Mouse (Mus musculus) heart, adult 2 months (tissue): ENCODE measurements at regions not wholly inside any gene's neighbourhood (a gene's known extent, or its start where the extent isn't known, plus 50 kb on each side); places are given as distances from the start of the nearest gene placed in this dataset.

Experiments used
- DNase-seq, 2 experiments: peaks; one replicate each; pipeline ENCODE4 v3.0.0; 2021
- H3K27ac ChIP-seq: fragments of 200-600 bp; 2 replicates; pipeline ENCODE4 v1.8.1; 2022
- H3K27me3 ChIP-seq: fragments of 200-500 bp; 2 replicates; pipeline ENCODE4 v1.6.1; 2012; ENCODE audit warnings: mild to moderate bottlenecking, low read length, inconsistent platforms, mixed read lengths; ENCODE audit not compliant: control insufficient read depth, insufficient read depth
- H3K36me3 ChIP-seq: fragments of 200-500 bp; 2 replicates; pipeline ENCODE4 v1.6.1; 2012; ENCODE audit warnings: low read length, inconsistent platforms; ENCODE audit not compliant: control insufficient read depth, insufficient read depth
- H3K4me1 ChIP-seq: fragments of 200-500 bp; 2 replicates; pipeline ENCODE4 v1.6.1; 2011; ENCODE audit warnings: low read length; ENCODE audit not compliant: control insufficient read depth, insufficient read depth
- H3K4me3 ChIP-seq: fragments of 200-600 bp; 2 replicates; pipeline ENCODE4 v1.8.1; 2022
- H3K79me2 ChIP-seq: fragments of 200-500 bp; replicated peaks from 2 replicates; pipeline ENCODE4 v1.6.1; 2012; ENCODE audit warnings: mild to moderate bottlenecking, inconsistent platforms, low read length, moderate library complexity, mixed read lengths; ENCODE audit not compliant: control insufficient read depth, insufficient read depth
- H3K9ac ChIP-seq: fragments of 200-500 bp; 2 replicates; pipeline ENCODE4 v1.6.1; 2012; ENCODE audit warnings: low read depth, mild to moderate bottlenecking, control low read depth, inconsistent platforms, low read length, mixed read lengths
- CTCF ChIP-seq: fragments of 200-600 bp; IDR thresholded peaks from 2 replicates; pipeline ENCODE4 v1.8.1; 2022; ENCODE audit warnings: antibody characterized with exemption, mild to moderate bottlenecking, moderate library complexity
- EP300 ChIP-seq: fragments of 200-500 bp; IDR thresholded peaks from 2 replicates; pipeline ENCODE4 v1.6.1; 2011; ENCODE audit warnings: low read depth, low read length, control low read depth; ENCODE audit not compliant: insufficient read depth
- POLR2A ChIP-seq: fragments of 200-500 bp; IDR thresholded peaks from 2 replicates; pipeline ENCODE4 v1.6.1; 2011; ENCODE audit warnings: mild to moderate bottlenecking, low read depth, low read length, control low read depth; ENCODE audit not compliant: insufficient read depth
- WGBS: fragments of 180-500 bp; shearing (Covaris S2); methylation state at CpG from one replicate; pipeline ENCODE4 v1.1.7; 2018; 5-methylcytosine and 5-hydroxymethylcytosine counted together
- intact Hi-C: fragments of 180-260 bp; cut with DNase I; formaldehyde crosslinking; loops from one replicate; pipeline ENCODE4 v1.15.1; 2025

- no peak for DNase-seq
- TF ChIP-seq POLR2A = no peak
- no peak for TF ChIP-seq CTCF
- TF ChIP-seq EP300 = no peak
- intact Hi-C loops = loop anchor here (10.0 kb wide), 1 partner anchor 89 kb away; no protein-coding TSS in a partner anchor
Measured at GRCm38 (mm10) chr13:52116241-52116640, 269.8 kb downstream of the Gadd45g start.

GRCm38 (mm10) chr13:52116756-52117155 lies 270.3 kb downstream of the Gadd45g start:
- TF ChIP-seq POLR2A (no peak), CTCF (no peak), EP300 (no peak)
- H3K27ac ChIP-seq = no peak overlapping the region
- H3K4me1 ChIP-seq = no peaks in the 10 kb centered on the region
- no peaks in the 10 kb centered on the region for H3K27me3 ChIP-seq
- WGBS = 70% methylated on average over 4 of the region's 4 CpGs
- no peak overlapping the region for H3K4me3 ChIP-seq
- intact Hi-C loops = loop anchor here (10.0 kb wide), 1 partner anchor 88 kb away; no protein-coding TSS in a partner anchor
- no peak overlapping the region for H3K9ac ChIP-seq
- no peaks in the 10 kb centered on the region for H3K79me2 ChIP-seq
- peak; percentile 30 to 40 for DNase-seq
- H3K36me3 ChIP-seq = no peaks in the 10 kb centered on the region

More at GRCm38 (mm10) chr13:52116241-52116640, 269.8 kb downstream of the Gadd45g start:
- no peak overlapping the region for H3K4me3 ChIP-seq
- H3K4me1 ChIP-seq = no peaks in the 10 kb centered on the region
- no peaks in the 10 kb centered on the region for H3K27me3 ChIP-seq
- no peak overlapping the region for H3K27ac ChIP-seq
- H3K9ac ChIP-seq = no peak overlapping the region
- no peaks in the 10 kb centered on the region for H3K36me3 ChIP-seq
- no peaks in the 10 kb centered on the region for H3K79me2 ChIP-seq
- 75% methylated on average over 4 of the region's 4 CpGs for WGBS

- no peak for DNase-seq
- TF ChIP-seq EP300 (no peak), POLR2A (no peak), CTCF (no peak)
- Histone ChIP-seq H3K36me3 (no peaks in the 10 kb centered on the region), H3K27me3 (no peaks in the 10 kb centered on the region), H3K4me1 (no peaks in the 10 kb centered on the region), H3K9ac (no peak overlapping the region), H3K79me2 (no peaks in the 10 kb centered on the region), H3K4me3 (no peak overlapping the region), H3K27ac (no peak overlapping the region)
- WGBS = 90% methylated on average over 8 of the region's 8 CpGs
- intact Hi-C loops = no loop called here
Measured at GRCm38 (mm10) chr13:52120795-52121194, 274.3 kb downstream of the Gadd45g start.

GRCm38 (mm10) chr13:52125037-52125436 lies 278.6 kb downstream of the Gadd45g start:
- TF ChIP-seq CTCF = no peak
- no peak for TF ChIP-seq EP300
- TF ChIP-seq POLR2A = no peak
- WGBS = 78% methylated on average over 4 of the region's 4 CpGs
- Histone ChIP-seq H3K4me1 (no peaks in the 10 kb centered on the region), H3K79me2 (no peaks in the 10 kb centered on the region), H3K27me3 (no peaks in the 10 kb centered on the region), H3K36me3 (no peaks in the 10 kb centered on the region), H3K4me3 (no peak overlapping the region), H3K27ac (no peak overlapping the region), H3K9ac (no peak overlapping the region)
- intact Hi-C loops = no loop called here
- DNase-seq = no peak

- TF ChIP-seq POLR2A (no peak), CTCF (no peak)
Measured at GRCm38 (mm10) chr13:52127751-52128150, 281.3 kb downstream of the Gadd45g start.

GRCm38 (mm10) chr13:52129466-52129865 lies 283.0 kb downstream of the Gadd45g start:
- Histone ChIP-seq H3K27ac (no peak overlapping the region), H3K4me1 (no peaks in the 10 kb centered on the region), H3K4me3 (no peak overlapping the region), H3K9ac (no peak overlapping the region), H3K27me3 (no peaks in the 10 kb centered on the region), H3K36me3 (no peaks in the 10 kb centered on the region), H3K79me2 (no peaks in the 10 kb centered on the region)
- 74% methylated on average over 4 of the region's 4 CpGs for WGBS
- intact Hi-C loops = no loop called here
- no peak for DNase-seq
- TF ChIP-seq POLR2A = no peak
- no peak for TF ChIP-seq EP300
- no peak for TF ChIP-seq CTCF

More at GRCm38 (mm10) chr13:52127751-52128150, 281.3 kb downstream of the Gadd45g start:
- no peaks in the 10 kb centered on the region for H3K79me2 ChIP-seq
- intact Hi-C loops = no loop called here
- H3K9ac ChIP-seq = no peak overlapping the region
- WGBS = 79% methylated on average over 9 of the region's 9 CpGs
- H3K27ac ChIP-seq = no peak overlapping the region
- H3K4me1 ChIP-seq = no peaks in the 10 kb centered on the region
- no peaks in the 10 kb centered on the region for H3K27me3 ChIP-seq
- H3K36me3 ChIP-seq = no peaks in the 10 kb centered on the region
- H3K4me3 ChIP-seq = no peak overlapping the region
- no peak for DNase-seq
